Mouse (Mus musculus) limb, embryonic 14.5 days (tissue): ENCODE data around the gene Pigyl. TPM values are rescaled to one million over a fixed set of nuclear protein-coding genes. Genes with fewer than 3 reads are reported as not detected.

ENCODE experiments used
- ATAC-seq: fragments of 200-750 bp; cut with Nextera tagmentation; 2 replicates; pipeline ENCODE4 v1.8.0; 2017; ENCODE audit warnings: low read depth, moderate number of reproducible peaks, moderate TSS enrichment; ENCODE audit not compliant: low FRiP score
- DNase-seq: peaks from one replicate; pipeline ENCODE4 v3.0.0-alpha.2; 2015; ENCODE audit warnings: low spot score
- H3K27ac ChIP-seq: fragments of 300-500 bp; sonication (generic); replicated peaks from 2 replicates; pipeline ENCODE4 v1.5.1; 2014; ENCODE audit warnings: low read depth, mild to moderate bottlenecking, low read length, moderate library complexity, mixed read lengths
- H3K27me3 ChIP-seq: fragments of 300-500 bp; sonication (generic); 2 replicates; pipeline ENCODE4 v1.6.1; 2014; ENCODE audit warnings: low read length, mixed read lengths; ENCODE audit not compliant: control insufficient read depth, insufficient read depth
- H3K36me3 ChIP-seq: fragments of 300-500 bp; sonication (generic); 2 replicates; pipeline ENCODE4 v1.6.1; 2014; ENCODE audit warnings: mild to moderate bottlenecking, low read length, moderate library complexity, mixed read lengths; ENCODE audit not compliant: control insufficient read depth, insufficient read depth
- H3K4me1 ChIP-seq: fragments of 300-500 bp; sonication (generic); 2 replicates; pipeline ENCODE4 v1.6.1; 2014; ENCODE audit warnings: antibody characterized with exemption, low read length, mixed read lengths; ENCODE audit not compliant: control insufficient read depth, insufficient read depth
- H3K4me2 ChIP-seq: fragments of 300-500 bp; sonication (generic); replicated peaks from 2 replicates; pipeline ENCODE4 v1.6.1; 2014; ENCODE audit warnings: low read depth, mild to moderate bottlenecking, low read length, moderate library complexity; ENCODE audit not compliant: severe bottlenecking
- H3K4me3 ChIP-seq: fragments of 300-500 bp; sonication (generic); replicated peaks from 2 replicates; pipeline ENCODE4 v1.5.1; 2014; ENCODE audit warnings: low read length
- H3K9ac ChIP-seq: fragments of 300-500 bp; sonication (generic); 2 replicates; pipeline ENCODE4 v1.6.1; 2014; ENCODE audit warnings: mild to moderate bottlenecking, low read depth, low read length, moderate library complexity; ENCODE audit not compliant: severe bottlenecking
- H3K9me3 ChIP-seq: fragments of 300-500 bp; sonication (generic); 2 replicates; pipeline ENCODE4 v1.6.1; 2016; ENCODE audit warnings: low read length; ENCODE audit not compliant: control insufficient read depth
- POLR2A ChIP-seq: fragments of 200-500 bp; IDR thresholded peaks from 2 replicates; pipeline ENCODE4 v1.8.0; 2012; ENCODE audit warnings: inconsistent platforms, mild to moderate bottlenecking, moderate library complexity, borderline replicate concordance; ENCODE audit not compliant: insufficient read depth, insufficient read length; ENCODE audit errors: extremely low read depth
- WGBS: fragments of 180-500 bp; shearing (Covaris S2); extraction: QIAGEN DNeasy Blood & Tissue Kit; methylation state at CpG from one replicate; pipeline ENCODE4 v1.1.7; 2014; 5-methylcytosine and 5-hydroxymethylcytosine counted together
- polyA plus RNA-seq, 2 experiments: library from polyadenylated mRNA; depleted of rRNA in 1 of 2; stranded (reverse) in 1 of 2; unstranded in 1 of 2; fragments of >200 nt; fragmentation: Nextera tagmentation in 1 of 2; extraction: Ambion mirVana in 1 of 2; gene quantifications; 2 replicates each; pipeline versions ENCODE4 v1.2.1 to v1.2.3; 2012 to 2014

The Pigyl gene
- polyA plus RNA-seq (2012; rRNA removed) (54.5 and 62.4 TPM in 2 replicates), polyA plus RNA-seq (2014; fragmentation: Nextera tagmentation; extraction: Ambion mirVana) (80.9 and 82.4 TPM in 2 replicates)

DNA sequence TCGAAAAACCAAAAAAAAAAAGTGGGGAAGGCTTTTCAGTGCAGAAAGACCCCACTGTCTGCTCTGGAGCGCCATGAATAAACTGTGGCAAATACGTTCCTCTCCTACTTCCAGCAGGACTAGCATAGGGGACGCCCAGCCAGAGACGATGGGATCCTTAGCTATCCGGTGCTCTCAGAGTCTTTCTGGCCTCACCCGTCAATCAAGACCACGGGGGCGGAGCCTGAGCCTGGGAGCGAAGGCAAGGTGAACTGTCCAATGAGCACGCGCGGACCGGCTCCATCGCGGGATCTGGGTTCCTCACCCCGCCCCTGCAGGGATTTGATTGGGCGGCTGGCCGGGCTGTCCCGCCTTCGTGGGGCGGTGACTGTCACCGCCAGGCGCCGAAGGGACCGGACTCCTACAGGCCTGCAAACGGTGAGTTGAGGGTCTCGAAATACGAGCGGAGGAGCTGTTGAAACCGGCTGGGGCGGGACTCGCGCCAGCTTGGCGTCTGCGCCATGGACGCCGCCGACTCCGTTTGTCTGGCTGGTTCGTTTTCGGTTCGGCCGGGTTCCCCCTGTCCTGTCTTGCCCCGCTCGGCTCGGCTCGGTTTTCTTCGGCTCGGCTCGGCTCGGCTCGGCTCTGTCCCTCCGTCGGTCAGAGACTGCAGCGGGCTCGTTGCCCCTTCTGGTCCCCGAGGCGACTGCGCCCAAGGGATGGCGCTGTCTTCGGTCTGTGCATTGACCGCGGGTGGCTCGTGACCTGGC lies at the start of gene Pigyl:
Gene Pigyl, plus strand, starts transcription at position 350 of the 749 bp plus-strand sequence.
- Histone ChIP-seq H3K4me2 (peak within 1 kb of the TSS; percentile 74), H3K36me3 (peaks cover 9% of the 10 kb centered on the region; the same call in 1 of the 2 replicates), H3K9ac (peak within 1 kb of the TSS; percentile 83), H3K27me3 (no peaks in the 10 kb centered on the region), H3K4me1 (peaks cover 6% of the 10 kb centered on the region), H3K27ac (peak within 1 kb of the TSS; percentile 83), H3K9me3 (no peaks in the 10 kb centered on the region), H3K4me3 (peak within 1 kb of the TSS; percentile 64)
- TF ChIP-seq POLR2A, result peak; percentile 93; the same call in 1 of the 2 replicates
- peak; percentile 98 for DNase-seq
- 1% methylated on average over 64 of the region's 65 CpGs for WGBS
- peak; percentile 99 for ATAC-seq

- WGBS, result 92% methylated on average over 9 of the region's 9 CpGs
- Histone ChIP-seq H3K4me1 (no peaks in the 10 kb centered on the region), H3K9me3 (no peaks in the 10 kb centered on the region; the same call in 1 of the 2 replicates), H3K4me3 (no peak overlapping the region), H3K27ac (no peak overlapping the region), H3K4me2 (no peak overlapping the region), H3K27me3 (no peaks in the 10 kb centered on the region), H3K36me3 (peaks cover 39% of the 10 kb centered on the region), H3K9ac (no peak overlapping the region)
- no peak for ATAC-seq
- no peak for DNase-seq
- no peak for TF ChIP-seq POLR2A
These were observed 48.5 kb upstream of the Pigyl start for GRCm38 (mm10) chr9:22108194-22108593.

DNA sequence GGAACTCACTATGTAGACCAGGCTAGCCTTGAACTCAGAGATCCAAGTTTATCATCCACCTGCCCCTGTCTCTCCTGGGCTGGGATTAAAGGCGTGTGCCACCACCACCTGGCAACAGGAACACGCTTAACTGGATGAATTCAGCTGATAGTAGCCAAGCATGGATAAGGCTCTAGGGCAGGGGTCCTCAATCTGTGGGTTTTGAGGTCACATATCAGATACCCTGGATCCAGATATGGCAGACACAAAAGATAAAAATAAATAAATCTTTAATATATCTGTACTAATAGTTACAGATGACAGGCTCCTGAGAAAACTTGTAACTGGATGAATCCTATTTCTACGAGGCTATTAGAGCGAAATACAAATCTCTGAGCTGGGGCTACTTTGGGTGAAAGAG lies 41.0 kb upstream of the Pigyl start:
- no peak for TF ChIP-seq POLR2A
- 91% methylated on average over 4 of the region's 4 CpGs for WGBS
- DNase-seq (no peak), ATAC-seq (no peak)
- H3K9me3 ChIP-seq, result no peaks in the 10 kb centered on the region
- no peaks in the 10 kb centered on the region for H3K27me3 ChIP-seq
- H3K36me3 ChIP-seq, result peaks cover 33% of the 10 kb centered on the region
- H3K27ac ChIP-seq, result no peak overlapping the region
- peak overlapping the region; percentile 92 for H3K4me3 ChIP-seq
- peaks cover 11% of the 10 kb centered on the region for H3K4me1 ChIP-seq
- H3K4me2 ChIP-seq, result peak overlapping the region; percentile 65; the same call in 1 of the 2 replicates
- H3K9ac ChIP-seq, result peak overlapping the region; percentile 90; the same call in 1 of the 2 replicates

- H3K36me3 ChIP-seq, result peaks cover 29% of the 10 kb centered on the region
- no peaks in the 10 kb centered on the region for H3K9me3 ChIP-seq
- no peak overlapping the region for H3K27ac ChIP-seq
- DNase-seq, result no peak
- peak overlapping the region; percentile 90 for H3K9ac ChIP-seq
- no peak for ATAC-seq
- WGBS, result 33% methylated on average over 15 of the region's 15 CpGs
- peak overlapping the region; percentile 92 for H3K4me3 ChIP-seq
- no peak for TF ChIP-seq POLR2A
- peak overlapping the region; percentile 65 for H3K4me2 ChIP-seq
- peaks cover 11% of the 10 kb centered on the region for H3K4me1 ChIP-seq
- H3K27me3 ChIP-seq, result no peaks in the 10 kb centered on the region
These were observed 40.6 kb upstream of the Pigyl start for GRCm38 (mm10) chr9:22116086-22116485.

DNA sequence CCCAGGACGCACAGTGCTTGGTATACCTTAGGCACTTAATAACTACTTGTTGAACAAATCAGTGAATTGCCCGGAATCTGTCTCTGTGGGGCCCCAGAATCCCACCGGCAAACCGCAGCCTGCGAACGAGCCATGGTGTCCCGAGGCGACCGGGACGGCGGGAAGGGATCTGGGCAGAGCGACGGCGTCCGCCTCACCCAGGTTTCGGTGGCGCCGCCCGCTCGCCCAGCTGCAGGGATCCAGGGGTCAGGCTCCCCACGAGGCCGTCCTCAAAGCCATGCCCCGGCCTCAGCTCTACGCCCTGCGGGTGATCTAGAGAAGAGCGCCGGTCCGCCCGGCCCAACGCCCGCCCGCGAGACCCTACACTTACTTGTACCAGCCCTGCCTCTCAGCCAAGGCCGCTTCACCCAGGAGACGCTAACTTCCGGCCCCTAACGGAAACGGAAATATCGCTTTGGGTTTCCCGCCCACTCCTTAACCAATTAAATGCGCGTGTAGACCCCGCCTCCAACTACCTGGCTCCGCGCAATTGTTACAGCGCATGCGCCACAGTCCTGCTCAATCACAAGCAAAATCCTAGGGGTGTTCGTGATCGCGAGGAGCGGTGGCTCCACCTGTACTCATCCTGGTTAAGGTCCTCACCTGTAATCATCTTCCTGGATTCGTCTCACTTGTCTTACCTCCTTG lies 39.8 kb upstream of the Pigyl start, which contains the start of gene Elof1:
Gene Elof1, minus strand, starts transcription at position 433 of the 687 bp plus-strand sequence.
- WGBS, result under 1% methylated on average over 52 of the region's 52 CpGs
- Histone ChIP-seq H3K9me3 (no peaks in the 10 kb centered on the region), H3K36me3 (peaks cover 22% of the 10 kb centered on the region), H3K4me3 (peak within 1 kb of the TSS; percentile 92), H3K4me1 (peaks cover 11% of the 10 kb centered on the region), H3K27ac (no peak within 1 kb of the TSS; the same call in 1 of the 2 replicates), H3K27me3 (no peaks in the 10 kb centered on the region), H3K9ac (peak within 1 kb of the TSS; percentile 90), H3K4me2 (peak within 1 kb of the TSS; percentile 65)
- DNase-seq (peak; percentile 99), ATAC-seq (peak; percentile 95)
- TF ChIP-seq POLR2A, result peak; percentile 64; the same call in 1 of the 2 replicates
